Mouse (Mus musculus) mouse embryonic stem cell (cell line): Measurements from ENCODE around the gene Msh5.
"Not testable (repeated sequence)": the region's sequence is repeated elsewhere in the genome, so short reads cannot be mapped to it uniquely, and the experiment has no call there.

Experiments used
- in situ Hi-C, 2 experiments: fragments of 300-500 bp; cut with MboI; formaldehyde crosslinking; loops; 1 replicate in 1 of 2; 3 replicates in 1 of 2; pipeline ENCODE4 v1.14.3; 2019 to 2020; ENCODE audit warnings: low sequenced_read_pairs in 2 of 2, low pct_unique_long_range_greater_than_20kb in 1 of 2, mixed read lengths in 1 of 2; ENCODE audit not compliant: unreplicated experiment in 1 of 2

Msh5 gene

DNA sequence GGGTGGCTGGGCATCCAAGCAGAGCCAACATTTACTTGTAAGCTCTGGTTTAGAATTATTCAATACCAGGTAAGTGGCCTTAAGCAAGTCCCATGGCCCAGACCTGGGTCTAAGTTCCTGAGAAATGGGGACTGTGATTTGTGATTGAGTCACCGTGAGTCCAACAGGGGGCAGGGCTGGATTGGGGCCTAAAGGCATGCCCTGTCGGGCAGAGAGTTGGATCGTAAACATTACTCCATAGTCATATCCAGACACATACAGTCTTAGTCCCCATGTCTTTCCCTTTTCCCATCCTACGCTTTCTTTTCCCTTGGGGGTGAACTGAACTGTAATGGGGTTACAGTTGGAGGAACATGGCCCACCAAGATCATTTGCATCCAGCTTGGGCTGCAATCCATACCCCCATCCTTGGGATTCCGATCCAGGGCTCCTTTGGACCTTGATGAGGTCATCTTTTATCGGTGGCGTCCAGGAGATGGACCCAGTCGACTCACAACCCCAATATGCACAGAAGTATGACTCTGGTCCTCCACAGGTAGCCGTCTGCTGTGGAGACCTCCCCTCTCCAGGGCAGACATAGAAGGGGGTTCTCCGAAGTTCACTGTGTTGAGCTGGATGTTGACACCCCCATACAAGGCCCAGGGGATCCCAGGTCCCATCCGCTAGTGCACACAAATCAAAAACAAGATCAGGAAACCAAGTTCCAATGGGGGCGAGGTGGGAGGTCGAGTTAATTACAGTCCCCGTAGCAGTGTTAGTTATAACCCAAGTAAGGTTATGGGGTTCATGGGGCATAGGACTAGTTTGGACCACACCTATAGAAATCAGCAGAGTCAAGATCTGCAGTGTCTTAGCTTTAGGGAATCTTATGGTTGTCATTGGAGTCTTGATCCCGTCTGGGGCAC lies 47.8 kb downstream of the Msh5 start:
- in situ Hi-C loops: no loop called here

DNA sequence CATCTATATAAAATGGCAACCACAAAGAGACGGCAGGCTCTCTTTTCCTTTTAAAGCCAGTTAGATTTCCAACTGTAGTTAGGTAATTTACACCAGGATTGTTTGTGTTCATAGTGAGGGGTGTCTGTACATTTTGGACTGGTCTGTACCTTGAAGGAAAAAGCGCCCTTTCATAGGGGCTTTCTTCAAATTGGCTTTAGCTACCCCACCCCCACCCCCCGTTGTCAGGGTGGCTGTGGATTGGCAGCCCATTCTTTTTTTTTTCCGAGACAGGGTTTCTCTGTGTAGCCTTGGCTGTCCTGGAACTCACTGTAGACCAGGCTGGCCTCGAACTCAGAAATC lies 49.4 kb downstream of the Msh5 start:
- in situ Hi-C loops: no loop called here

DNA sequence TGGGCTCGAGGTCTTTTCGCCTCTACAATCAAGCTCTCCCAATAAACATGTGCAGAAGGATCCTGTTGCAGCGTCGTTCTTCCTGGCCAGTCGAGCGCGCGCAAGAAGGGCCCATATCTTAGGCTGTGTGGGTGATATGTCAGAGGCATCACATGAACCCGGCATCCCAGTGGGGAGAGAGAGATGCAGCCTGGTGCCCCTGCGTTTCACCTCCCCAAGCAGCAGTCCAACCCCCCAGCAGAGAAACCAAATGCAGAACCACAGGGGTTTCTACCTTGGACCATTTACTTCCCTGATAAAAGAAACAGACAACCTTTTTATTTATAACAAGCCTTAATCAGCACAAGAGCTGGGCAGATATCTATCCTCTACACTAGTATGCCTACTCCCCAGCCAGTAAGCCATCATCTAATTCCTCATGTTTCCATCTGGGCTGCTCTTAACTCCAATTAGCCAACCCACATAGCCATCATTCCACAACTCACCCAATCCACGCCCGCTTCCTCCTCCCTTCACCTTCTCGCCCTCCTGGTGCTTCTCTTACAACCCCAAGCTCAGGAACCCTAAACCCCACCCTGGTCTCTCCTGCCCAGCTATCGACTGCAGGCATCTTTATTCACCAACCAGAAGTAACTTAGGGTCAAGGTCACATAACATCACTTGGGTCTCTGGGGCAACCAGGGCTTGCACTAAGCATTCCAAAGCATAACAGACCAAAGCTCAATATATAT lies 50.0 kb downstream of the Msh5 start:
- in situ Hi-C loops: no loop called here

DNA sequence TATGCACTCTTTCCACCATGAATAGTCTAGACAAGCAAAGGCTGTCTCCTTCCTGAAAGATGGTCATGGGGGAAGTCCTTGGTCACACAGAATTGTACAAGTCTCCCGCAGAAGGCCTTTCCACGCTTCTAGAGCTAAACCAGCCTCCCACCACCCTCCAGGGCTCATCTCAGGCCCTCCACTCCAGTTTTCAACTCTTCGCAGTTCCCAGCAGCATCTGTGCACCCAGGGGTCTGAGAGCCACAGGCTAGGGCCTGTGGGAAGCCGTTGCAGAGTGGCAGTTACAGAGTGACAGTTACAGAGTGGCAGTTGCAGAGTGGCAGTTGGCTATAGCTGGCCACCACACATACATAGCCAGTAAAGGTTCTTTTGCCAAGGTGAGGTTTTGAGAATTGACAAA lies 50.6 kb downstream of the Msh5 start:
- in situ Hi-C loops: not testable (repeated sequence)

DNA sequence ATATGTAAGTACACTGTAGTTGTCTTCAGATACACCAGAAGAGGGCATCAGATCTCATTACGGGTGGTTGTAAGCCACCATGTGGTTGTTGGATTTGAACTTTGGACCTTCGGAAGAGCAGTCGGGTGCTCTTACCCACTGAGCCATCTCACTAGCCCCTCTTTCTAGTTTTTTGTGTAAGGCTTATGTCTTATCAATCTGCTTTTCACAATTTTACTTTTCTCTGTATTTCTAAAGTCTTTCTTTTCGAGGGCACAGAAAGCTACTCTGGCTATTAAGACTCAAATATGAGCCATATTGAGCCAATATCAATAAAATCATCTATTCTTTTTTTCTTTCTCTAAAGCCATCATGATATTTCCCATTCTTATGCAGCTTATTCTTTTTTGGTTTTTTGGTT lies 51.4 kb downstream of the Msh5 start:
- in situ Hi-C loops: not testable (repeated sequence)

DNA sequence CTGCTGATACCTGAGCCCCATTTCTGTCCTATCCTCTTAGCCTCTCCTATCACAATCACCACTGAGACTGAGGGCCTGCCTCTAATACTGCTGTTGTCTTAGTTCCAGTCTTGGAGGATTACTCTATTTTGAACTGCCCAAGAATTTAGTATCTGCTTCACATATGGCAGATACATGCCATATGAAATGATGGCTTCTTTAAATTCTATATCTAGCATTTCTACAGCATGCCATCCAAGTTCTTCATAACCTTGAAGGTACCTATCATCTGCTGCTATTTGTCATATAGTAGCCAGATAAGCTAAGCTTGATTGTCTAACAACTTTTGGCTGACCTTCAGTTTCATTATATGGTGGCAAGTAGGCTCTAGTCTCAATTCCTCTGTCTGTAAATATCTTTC lies 51.8 kb downstream of the Msh5 start:
- in situ Hi-C loops: no loop called here

DNA sequence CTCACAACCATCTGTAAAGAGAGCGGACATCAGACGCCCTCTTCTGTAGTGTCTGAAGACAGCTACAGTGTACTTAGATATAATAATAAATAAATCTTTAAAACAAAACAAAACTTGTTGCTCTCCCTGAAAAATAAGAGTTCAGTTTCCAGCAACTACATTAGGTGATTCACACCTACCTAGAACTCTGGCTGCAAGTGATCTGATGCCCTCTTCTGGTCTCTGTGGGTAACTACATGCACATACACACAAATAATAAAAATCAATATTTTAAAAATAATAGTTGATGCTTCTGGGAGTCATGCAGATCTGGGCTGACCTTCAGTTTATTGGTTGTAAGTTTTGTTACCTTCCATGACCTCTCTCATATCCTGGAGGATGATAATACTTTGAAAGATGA lies 62.3 kb downstream of the Msh5 start:
- in situ Hi-C loops: no loop called here

DNA sequence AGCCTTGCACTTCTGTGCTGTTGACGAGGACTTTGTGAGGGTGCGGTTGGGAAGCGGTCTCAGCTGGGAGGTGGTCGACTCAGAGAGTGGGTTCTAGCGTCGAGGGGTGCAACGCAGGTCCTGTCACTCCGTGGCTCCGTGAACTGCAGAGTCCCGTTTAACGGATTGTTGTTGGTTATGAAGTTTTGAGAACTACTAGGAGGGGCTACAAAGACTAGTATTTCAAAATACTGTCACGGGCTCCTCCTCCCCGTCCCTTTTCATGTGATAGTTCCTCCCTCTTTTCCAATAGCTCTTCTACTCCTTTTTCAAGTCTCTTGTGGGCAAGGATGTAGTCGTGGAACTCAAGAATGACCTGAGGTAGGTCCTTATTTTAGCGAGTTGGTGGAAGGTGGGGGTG lies 64.2 kb downstream of the Msh5 start:
- in situ Hi-C loops: no loop called here

DNA sequence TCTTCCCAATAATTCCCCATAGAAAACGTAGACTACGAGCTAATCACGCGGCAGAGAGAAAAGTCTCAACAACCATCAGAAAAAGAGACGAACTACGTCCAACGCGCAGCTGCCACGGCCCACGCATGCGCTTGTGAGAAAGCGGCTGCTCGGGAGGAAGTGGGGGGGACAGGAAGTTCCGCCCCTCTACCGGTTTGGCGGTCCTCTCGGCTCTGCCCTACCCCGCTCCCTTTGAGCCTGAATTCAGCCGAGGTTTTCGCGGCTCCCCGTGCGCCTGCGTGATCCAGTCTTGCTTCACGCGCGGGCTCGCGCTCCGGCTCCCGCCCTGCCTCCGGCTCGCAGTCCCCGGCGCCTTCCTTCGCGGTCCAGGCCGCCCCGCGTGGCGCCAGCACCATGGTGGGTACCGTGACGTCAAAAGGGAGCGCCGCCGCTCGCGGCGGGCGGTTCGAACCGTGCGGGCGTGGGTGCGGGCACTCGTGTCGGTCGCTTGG lies 64.8 kb downstream of the Msh5 start, which contains the start of gene Lsm2:
Gene Lsm2 (plus strand): TSS at position 173 of the 491 bp plus-strand sequence.
- in situ Hi-C loops: no loop called here

DNA sequence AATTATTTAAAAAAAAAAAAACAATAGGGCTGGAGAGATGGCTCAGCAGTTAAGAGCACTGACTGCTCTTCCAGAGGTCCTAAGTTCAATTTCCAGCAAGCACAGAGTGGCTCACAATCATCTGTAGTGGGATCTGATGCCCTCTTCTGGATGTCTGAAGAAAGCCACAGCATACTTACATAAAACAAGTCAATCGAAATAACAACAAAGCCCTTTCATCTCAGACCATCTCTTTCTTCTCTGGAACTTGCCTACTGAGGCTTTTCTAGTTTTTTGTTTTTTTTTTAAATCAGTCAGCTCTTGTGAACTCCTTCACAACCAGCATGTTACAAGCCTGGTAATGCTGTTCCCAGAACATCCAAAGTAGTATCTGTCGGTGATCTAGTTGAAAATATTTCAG lies 65.9 kb downstream of the Msh5 start:
- in situ Hi-C loops: no loop called here

DNA sequence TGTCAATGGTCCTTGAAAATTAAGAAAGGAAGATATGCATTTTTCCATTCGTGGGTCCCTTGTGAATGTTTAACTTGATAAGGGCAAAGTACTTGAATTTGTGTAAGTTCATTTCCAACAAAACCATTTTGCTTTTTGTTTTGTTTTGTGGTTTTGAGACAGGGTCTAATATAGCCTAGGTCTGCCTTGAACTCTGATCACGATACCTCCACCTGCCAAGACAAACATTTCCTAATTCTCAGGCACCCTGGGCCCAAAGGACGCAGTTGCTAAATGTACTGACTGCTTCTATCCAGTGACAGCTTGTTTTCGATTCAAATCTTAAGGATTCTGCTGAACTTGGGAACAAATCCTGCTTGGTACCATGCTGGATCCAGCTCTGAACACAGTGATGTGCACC lies 66.9 kb downstream of the Msh5 start:
- in situ Hi-C loops: no loop called here
